Mouse (Mus musculus): ENCODE results near the gene Slc39a9. TPM values are rescaled to one million over a fixed set of nuclear protein-coding genes. Genes with fewer than 3 reads are reported as not detected.

Slc39a9 gene
- polyA plus RNA-seq, 1 experiment from 2014 or later, result 26.1 TPM

DNA sequence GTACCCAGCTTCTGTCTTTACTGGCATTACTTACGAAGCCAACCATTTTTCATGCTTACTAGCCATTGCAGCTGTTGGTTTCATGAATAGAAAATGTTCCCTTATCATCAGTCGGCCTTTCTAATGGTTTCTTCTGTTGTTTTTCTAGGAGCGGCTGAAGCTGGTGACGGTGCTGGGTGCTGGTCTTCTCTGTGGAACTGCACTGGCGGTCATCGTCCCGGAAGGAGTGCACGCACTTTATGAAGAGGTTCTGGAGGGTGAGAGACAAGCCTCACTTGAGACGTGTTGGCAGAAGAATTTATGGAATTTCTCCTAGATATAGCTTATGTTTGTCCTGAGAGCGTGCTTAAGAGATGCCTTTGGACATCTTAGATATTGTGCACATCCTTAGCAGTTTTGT is 18.6 kb downstream of the Slc39a9 start:
- H3K9ac ChIP-seq (replicated peaks), result no peak overlapping the region
- no peak overlapping the region for H3K27ac ChIP-seq
- H3K27me3 ChIP-seq, result no peaks in the 10 kb centered on the region
- H3K9me3 ChIP-seq, result no peaks in the 10 kb centered on the region
- H3K4me1 ChIP-seq (replicated peaks), result no peaks in the 10 kb centered on the region
- H3K4me2 ChIP-seq (replicated peaks), result no peak overlapping the region
- H3K36me3 ChIP-seq, result peaks cover 27% of the 10 kb centered on the region
- WGBS, result 95% methylated on average over 10 of the region's 10 CpGs
- H3K4me3 ChIP-seq (replicated peaks), result no peak overlapping the region
- no peak for ATAC-seq

DNA sequence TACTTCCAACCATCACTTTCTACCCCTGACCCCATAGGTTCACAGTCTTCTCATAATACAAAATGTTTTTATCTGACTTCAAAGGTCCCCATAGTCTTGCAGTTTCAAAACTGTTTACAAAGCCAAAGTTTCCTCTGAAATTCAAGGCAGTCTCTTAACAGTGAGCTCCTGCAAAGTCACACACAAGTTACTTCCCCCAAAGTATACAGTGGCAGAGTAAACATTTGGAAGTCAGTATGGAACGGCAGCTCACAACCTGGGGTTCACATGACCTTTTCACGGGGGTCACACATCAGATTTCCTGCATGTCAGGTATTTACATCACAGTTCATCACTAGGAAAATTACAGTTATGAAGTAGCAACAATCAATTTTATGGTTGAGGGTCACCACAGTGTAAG is 20.3 kb downstream of the Slc39a9 start:
- 86% methylated on average over 2 of the region's 2 CpGs for WGBS
- no peak overlapping the region for H3K9ac ChIP-seq (replicated peaks)
- ATAC-seq, result no peak
- no peak overlapping the region for H3K27ac ChIP-seq
- no peak overlapping the region for H3K4me3 ChIP-seq (replicated peaks)
- H3K27me3 ChIP-seq, result no peaks in the 10 kb centered on the region
- H3K36me3 ChIP-seq, result peaks cover 32% of the 10 kb centered on the region
- no peak overlapping the region for H3K4me2 ChIP-seq (replicated peaks)
- no peaks in the 10 kb centered on the region for H3K4me1 ChIP-seq (replicated peaks)
- H3K9me3 ChIP-seq, result no peaks in the 10 kb centered on the region

DNA sequence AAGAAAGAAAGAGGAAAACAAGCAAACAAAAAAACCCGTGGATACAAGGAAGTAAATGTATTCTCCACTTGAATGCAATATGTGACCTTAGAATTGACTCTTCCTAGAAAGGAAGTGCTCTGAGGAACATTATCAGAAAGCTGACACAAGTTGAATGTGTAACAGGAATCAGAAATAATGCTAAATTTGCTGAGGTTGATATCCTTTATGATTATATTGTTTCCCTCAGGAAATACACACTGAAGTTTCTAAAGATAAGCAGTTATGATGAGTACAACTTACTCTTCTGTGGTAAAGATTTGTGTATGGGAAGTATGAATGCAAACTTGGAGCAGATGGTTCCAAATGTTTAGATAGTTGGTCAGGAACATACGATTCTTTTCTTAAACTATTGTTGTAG is 24.7 kb downstream of the Slc39a9 start:
- H3K9me3 ChIP-seq, result no peaks in the 10 kb centered on the region
- no peak overlapping the region for H3K4me3 ChIP-seq (replicated peaks)
- H3K36me3 ChIP-seq, result peaks cover 26% of the 10 kb centered on the region
- no peaks in the 10 kb centered on the region for H3K27me3 ChIP-seq
- H3K9ac ChIP-seq (replicated peaks), result no peak overlapping the region
- no peak overlapping the region for H3K4me2 ChIP-seq (replicated peaks)
- no peak overlapping the region for H3K27ac ChIP-seq
- H3K4me1 ChIP-seq (replicated peaks), result no peaks in the 10 kb centered on the region
- no peak for ATAC-seq
- 88% methylated on average over 2 of the region's 2 CpGs for WGBS

DNA sequence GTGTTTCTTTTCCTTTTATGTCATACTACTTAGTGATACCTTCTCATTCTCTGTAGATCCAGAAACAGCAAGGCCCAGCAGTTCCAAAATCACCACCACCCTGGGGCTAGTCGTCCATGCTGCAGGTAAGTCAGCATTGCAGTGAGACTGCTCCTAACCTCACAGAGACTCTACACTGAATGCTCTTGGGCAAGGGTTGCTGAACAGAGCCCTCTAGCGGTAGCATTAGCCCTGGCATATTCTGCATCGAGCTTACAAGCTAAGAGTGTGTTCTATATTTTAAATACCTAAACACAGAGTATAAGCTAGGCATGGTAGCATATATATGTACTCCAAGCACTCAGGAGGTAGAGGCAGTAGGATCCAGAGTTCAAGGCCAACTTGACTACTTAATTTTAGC is 29.5 kb downstream of the Slc39a9 start:
- Histone ChIP-seq H3K4me1 (replicated peaks) (no peaks in the 10 kb centered on the region), H3K4me3 (replicated peaks) (no peak overlapping the region), H3K36me3 (peaks cover 46% of the 10 kb centered on the region), H3K27ac (no peak overlapping the region), H3K4me2 (replicated peaks) (no peak overlapping the region), H3K9me3 (no peaks in the 10 kb centered on the region), H3K9ac (replicated peaks) (no peak overlapping the region), H3K27me3 (no peaks in the 10 kb centered on the region)
- WGBS, result 22% methylated on average over 3 of the region's 3 CpGs
- peak; percentile 40; the same call in 1 of the 2 replicates for ATAC-seq

DNA sequence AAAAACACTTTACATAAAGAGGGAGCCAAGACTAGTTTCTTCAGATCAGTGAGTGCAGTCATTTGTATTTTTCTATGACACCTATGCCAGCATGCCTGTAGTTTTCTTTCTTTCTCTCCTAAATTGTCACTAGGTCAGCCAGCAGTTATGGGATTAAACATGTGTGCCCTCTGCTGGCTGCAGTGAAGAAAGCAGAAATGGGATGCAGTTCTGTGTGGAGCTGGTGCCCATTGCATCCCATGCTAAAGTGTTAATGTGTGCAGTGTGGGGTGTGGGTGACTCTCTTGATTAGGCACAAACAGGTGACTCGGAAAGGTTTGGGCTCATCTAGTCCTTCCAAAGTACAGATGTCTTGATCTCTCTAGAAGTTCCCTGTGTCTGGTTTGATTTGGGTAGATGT is 37.7 kb downstream of the Slc39a9 start:
- Histone ChIP-seq H3K9me3 (no peaks in the 10 kb centered on the region), H3K4me1 (replicated peaks) (no peaks in the 10 kb centered on the region), H3K27me3 (no peaks in the 10 kb centered on the region), H3K9ac (replicated peaks) (no peak overlapping the region), H3K4me3 (replicated peaks) (no peak overlapping the region), H3K4me2 (replicated peaks) (no peak overlapping the region), H3K36me3 (peaks cover 30% of the 10 kb centered on the region), H3K27ac (no peak overlapping the region)
- ATAC-seq, result no peak
- WGBS, result 76% methylated on average over 1 of the region's 1 CpGs

DNA sequence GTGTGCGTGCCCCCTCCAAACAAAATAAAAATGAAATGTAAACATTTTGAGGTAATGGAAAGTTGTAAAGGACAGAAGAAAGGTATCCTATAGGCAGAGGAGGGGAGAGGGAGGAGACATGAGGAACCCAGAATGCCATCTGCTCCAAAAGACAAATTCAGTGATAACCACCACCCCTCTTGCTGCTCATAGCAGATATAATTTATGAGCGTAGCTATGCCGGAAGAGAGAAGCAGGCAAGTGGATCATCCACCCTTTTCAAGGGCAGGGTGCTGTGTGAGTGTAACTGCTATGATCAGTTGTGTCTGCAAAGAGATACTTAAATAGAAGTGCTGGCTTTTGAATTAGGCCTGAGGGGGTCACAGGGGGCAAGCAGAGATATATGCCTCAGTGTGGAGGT is 39.9 kb downstream of the Slc39a9 start:
- no peaks in the 10 kb centered on the region for H3K4me1 ChIP-seq (replicated peaks)
- no peak overlapping the region for H3K4me2 ChIP-seq (replicated peaks)
- H3K27me3 ChIP-seq, result no peaks in the 10 kb centered on the region
- no peaks in the 10 kb centered on the region for H3K9me3 ChIP-seq
- WGBS, result 98% methylated on average over 3 of the region's 3 CpGs
- peaks cover 15% of the 10 kb centered on the region; the same call in 1 of the 2 replicates for H3K36me3 ChIP-seq
- no peak overlapping the region for H3K9ac ChIP-seq (replicated peaks)
- no peak overlapping the region for H3K27ac ChIP-seq
- no peak overlapping the region for H3K4me3 ChIP-seq (replicated peaks)
- ATAC-seq, result no peak

DNA sequence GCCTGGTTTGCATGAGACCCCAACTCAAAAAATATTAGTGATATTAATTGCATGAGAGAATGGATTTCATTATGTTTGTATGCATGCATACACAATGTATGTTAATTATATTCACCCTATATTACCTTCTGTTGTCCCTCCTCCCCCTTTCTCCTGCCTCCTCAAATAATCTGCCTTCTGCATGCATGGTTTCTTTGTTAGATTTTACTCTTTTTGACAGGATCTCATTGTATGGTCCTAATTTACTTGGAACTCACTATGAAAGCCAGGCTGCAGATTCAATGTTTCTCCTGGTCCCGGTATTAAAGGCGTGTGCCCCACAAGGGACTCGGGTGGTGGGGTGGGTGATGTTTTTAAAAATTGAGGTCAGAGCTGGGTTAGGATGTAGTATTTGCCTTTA is 40.6 kb downstream of the Slc39a9 start:
- Histone ChIP-seq H3K9ac (replicated peaks) (no peak overlapping the region), H3K36me3 (peaks cover 10% of the 10 kb centered on the region; the same call in 1 of the 2 replicates), H3K4me1 (replicated peaks) (no peaks in the 10 kb centered on the region), H3K4me2 (replicated peaks) (no peak overlapping the region), H3K4me3 (replicated peaks) (no peak overlapping the region), H3K9me3 (no peaks in the 10 kb centered on the region), H3K27me3 (no peaks in the 10 kb centered on the region), H3K27ac (no peak overlapping the region)
- WGBS, result 76% methylated on average over 3 of the region's 3 CpGs
- ATAC-seq, result no peak

DNA sequence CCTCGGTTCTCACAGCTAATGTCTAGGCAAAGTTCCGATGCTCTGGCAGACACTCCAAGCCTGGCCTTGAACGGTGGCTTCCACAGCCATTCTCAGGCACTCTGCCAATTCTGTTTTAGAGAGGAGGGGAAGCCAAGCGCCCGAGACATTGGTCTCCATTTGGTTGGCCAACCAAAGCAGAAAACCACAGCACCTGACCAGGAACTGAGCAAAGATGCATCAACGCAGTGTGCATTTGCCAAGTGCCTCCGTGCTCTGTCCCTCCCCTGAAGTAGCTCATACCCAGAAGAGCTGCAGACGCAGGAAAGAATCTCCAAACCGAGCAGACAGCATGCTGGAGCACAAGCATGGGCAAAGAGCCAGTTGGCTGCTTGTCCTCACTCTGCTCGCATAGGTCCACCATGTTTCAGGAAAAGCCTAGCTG is 44.1 kb downstream of the Slc39a9 start:
- no peak overlapping the region for H3K4me2 ChIP-seq (replicated peaks)
- no peaks in the 10 kb centered on the region for H3K36me3 ChIP-seq
- no peak overlapping the region for H3K9ac ChIP-seq (replicated peaks)
- H3K9me3 ChIP-seq, result no peaks in the 10 kb centered on the region
- H3K4me3 ChIP-seq (replicated peaks), result no peak overlapping the region
- ATAC-seq, result no peak
- H3K27me3 ChIP-seq, result peaks cover 26% of the 10 kb centered on the region
- H3K27ac ChIP-seq, result no peak overlapping the region
- H3K4me1 ChIP-seq (replicated peaks), result peaks cover 10% of the 10 kb centered on the region
- 83% methylated on average over 10 of the region's 10 CpGs for WGBS

DNA sequence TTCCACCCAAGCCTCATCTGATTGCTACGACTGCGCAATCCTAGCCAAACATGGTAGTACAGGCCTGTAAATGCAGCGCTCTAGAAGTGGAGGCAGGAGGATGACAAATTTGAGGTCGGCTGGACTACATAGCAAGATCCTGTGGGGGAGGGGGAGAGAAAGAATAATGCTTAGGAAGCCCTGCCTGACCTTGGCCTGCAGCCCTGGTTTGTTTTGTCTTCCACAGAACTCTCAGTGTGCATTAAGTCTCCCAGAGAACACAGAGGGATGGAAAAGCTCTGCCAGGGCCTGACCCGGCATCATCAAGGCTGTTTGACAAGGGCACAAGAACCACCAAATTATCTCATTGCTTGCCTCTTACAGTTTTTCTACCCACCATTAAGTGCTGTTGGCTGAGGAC is 46.0 kb downstream of the Slc39a9 start:
- WGBS, result 66% methylated on average over 5 of the region's 5 CpGs
- Histone ChIP-seq H3K9ac (replicated peaks) (no peak overlapping the region), H3K4me1 (replicated peaks) (peaks cover 15% of the 10 kb centered on the region), H3K27ac (no peak overlapping the region), H3K9me3 (no peaks in the 10 kb centered on the region), H3K4me2 (replicated peaks) (no peak overlapping the region), H3K36me3 (no peaks in the 10 kb centered on the region), H3K27me3 (peaks cover 45% of the 10 kb centered on the region), H3K4me3 (replicated peaks) (no peak overlapping the region)
- ATAC-seq, result no peak

DNA sequence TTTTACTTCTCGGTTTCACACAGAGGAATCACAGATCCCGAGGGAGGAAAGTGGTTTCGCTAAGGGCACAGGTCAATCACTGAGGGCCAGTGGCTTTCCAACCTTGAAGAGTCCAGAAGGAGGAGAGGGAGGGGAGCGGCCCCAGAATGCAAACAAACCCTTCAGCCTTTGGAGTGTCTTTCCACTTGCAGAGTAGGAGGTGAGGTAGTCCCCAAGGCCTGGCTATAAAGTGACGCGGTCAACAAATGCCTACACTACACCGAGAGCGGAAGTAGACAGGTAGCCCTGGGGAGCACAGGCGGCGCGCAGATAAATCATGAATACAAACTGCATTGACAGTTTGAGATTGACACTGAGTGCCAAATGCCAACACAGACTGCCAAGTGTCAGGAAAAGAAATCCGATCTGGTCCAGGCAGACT is 48.0 kb downstream of the Slc39a9 start:
- Histone ChIP-seq H3K4me1 (replicated peaks) (peaks cover 17% of the 10 kb centered on the region), H3K27ac (no peak overlapping the region), H3K36me3 (no peaks in the 10 kb centered on the region), H3K4me2 (replicated peaks) (peak overlapping the region; percentile 59), H3K9ac (replicated peaks) (no peak overlapping the region), H3K27me3 (peaks cover 55% of the 10 kb centered on the region), H3K9me3 (no peaks in the 10 kb centered on the region), H3K4me3 (replicated peaks) (peak overlapping the region; percentile 45; the same call in 1 of the 2 replicates)
- 16% methylated on average over 12 of the region's 12 CpGs for WGBS
- ATAC-seq, result no peak

DNA sequence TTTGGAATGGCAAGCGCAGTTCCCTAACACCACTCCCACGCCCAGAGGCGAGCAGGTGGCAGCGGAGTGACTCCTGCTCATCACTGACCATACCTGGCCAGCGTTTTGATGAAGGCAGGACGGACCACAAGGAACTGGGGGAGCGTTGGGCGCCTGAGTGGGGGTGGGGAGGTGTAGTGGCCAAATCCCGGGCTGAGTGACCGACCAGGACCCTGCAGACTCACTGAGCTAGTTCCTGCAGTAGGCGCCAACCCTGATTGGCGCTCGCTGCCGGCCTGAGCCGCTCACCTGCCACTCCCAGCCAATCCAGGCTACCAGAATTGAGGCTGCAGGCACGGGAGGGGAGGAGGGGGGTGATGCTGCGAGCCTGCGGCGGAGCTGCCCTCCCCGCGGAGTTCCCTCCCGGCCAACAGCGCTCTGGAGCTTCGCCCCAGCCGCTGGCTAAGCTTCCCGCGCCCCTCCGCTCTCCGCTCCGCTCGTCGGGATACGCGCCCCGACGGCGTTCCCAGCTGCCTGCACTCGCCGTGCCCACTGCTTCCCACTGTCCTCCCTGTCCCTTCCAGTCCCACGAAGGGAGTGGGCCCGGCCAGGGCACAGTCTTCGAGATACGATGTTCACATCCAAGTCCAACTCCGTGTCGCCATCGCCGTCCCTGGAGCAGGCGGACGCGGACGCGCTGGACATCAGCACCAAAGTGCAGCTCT is 48.7 kb downstream of the Slc39a9 start, which contains the start of gene Plekhd1:
Gene Plekhd1, plus strand, starts transcription at position 323 of the 704 bp plus-strand sequence.
- Histone ChIP-seq H3K9ac (replicated peaks) (peak within 1 kb of the TSS; percentile 51), H3K4me1 (replicated peaks) (peaks cover 17% of the 10 kb centered on the region), H3K4me2 (replicated peaks) (peak within 1 kb of the TSS; percentile 59), H3K27ac (no peak within 1 kb of the TSS), H3K4me3 (replicated peaks) (peak within 1 kb of the TSS; percentile 45), H3K27me3 (peaks cover 55% of the 10 kb centered on the region), H3K9me3 (no peaks in the 10 kb centered on the region), H3K36me3 (no peaks in the 10 kb centered on the region)
- ATAC-seq, result peak; percentile 78
- WGBS, result 1% methylated on average over 51 of the region's 52 CpGs

DNA sequence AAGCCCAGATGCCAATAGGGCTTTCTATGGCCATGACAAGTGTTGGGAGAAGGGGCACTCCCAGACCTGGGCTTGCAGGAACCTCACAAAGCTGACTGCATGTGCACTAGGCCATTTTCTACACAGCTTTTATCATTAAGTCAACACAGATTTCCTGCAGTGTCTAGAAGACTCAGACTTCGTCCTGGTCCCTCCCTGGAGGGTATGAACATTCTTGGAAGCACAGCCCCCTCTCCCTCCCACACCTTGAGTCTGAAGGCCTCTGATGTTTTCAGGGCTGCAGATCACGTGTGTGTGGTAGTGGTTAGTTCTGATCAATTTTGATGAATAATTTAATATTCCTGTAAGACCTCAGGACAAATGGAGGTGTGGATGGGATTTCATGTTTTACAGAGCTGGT is 50.0 kb downstream of the Slc39a9 start:
- 44% methylated on average over 2 of the region's 2 CpGs for WGBS
- Histone ChIP-seq H3K4me2 (replicated peaks) (no peak overlapping the region), H3K4me1 (replicated peaks) (peaks cover 17% of the 10 kb centered on the region), H3K9ac (replicated peaks) (no peak overlapping the region), H3K27me3 (peaks cover 55% of the 10 kb centered on the region), H3K4me3 (replicated peaks) (no peak overlapping the region), H3K9me3 (no peaks in the 10 kb centered on the region), H3K36me3 (no peaks in the 10 kb centered on the region), H3K27ac (no peak overlapping the region)
- ATAC-seq, result peak; percentile 55

DNA sequence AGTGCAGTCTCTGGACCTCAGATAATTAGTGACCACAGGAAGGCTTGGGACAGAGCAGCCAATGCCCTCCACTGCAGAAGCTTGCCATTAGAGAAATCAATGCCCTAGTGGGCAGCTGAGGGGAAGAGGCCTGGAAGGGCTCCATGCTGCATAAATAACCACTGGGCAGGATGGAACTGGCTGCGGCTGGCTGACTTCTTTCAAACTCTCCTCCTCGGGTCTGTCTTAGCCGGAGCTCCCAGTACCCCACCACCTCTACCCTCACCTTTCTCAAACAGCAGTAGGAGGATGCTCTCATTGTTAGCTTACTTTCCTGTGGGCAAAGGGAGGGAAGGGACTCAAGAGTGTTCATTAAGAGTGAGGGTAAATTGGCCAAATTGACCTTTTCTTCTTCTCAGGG is 51.3 kb downstream of the Slc39a9 start:
- no peak for ATAC-seq
- WGBS, result 65% methylated on average over 3 of the region's 3 CpGs

More for the DNA sequence above, 51.3 kb downstream of the Slc39a9 start:
- Histone ChIP-seq H3K4me3 (replicated peaks) (no peak overlapping the region), H3K36me3 (no peaks in the 10 kb centered on the region), H3K4me1 (replicated peaks) (peaks cover 17% of the 10 kb centered on the region), H3K4me2 (replicated peaks) (0 out of 2 replicates have a peak overlapping the region, but pooled peaks have one; percentile 17), H3K9me3 (no peaks in the 10 kb centered on the region), H3K9ac (replicated peaks) (no peak overlapping the region), H3K27ac (no peak overlapping the region), H3K27me3 (peaks cover 55% of the 10 kb centered on the region)

Measured in midbrain, embryonic 13.5 days (tissue).